Mouse (Mus musculus) forebrain, embryonic 11.5 days (tissue): ENCODE results near the gene Gm527. TPM values are rescaled to one million over a fixed set of nuclear protein-coding genes. Genes with fewer than 3 reads are reported as not detected.

ENCODE experiments used
- ATAC-seq: fragments of 200-750 bp; cut with Nextera tagmentation; replicated peaks from 2 replicates; pipeline ENCODE4 v1.8.0; 2017; ENCODE audit warnings: moderate TSS enrichment; ENCODE audit not compliant: low FRiP score
- DNase-seq: peaks from one replicate; pipeline ENCODE4 v3.0.0-alpha.2; 2017; ENCODE audit warnings: low spot score
- H3K27ac ChIP-seq: fragments of 300-500 bp; sonication (generic); 2 replicates; pipeline ENCODE4 v1.5.1; 2014; ENCODE audit warnings: low read depth, low read length
- H3K27me3 ChIP-seq: fragments of 300-500 bp; sonication (generic); 2 replicates; pipeline ENCODE4 v1.6.1; 2014; ENCODE audit warnings: mild to moderate bottlenecking, low read length, mixed read lengths; ENCODE audit not compliant: control insufficient read depth, insufficient read depth
- H3K36me3 ChIP-seq: fragments of 300-500 bp; sonication (generic); 2 replicates; pipeline ENCODE4 v1.6.1; 2014; ENCODE audit warnings: mild to moderate bottlenecking, low read length, moderate library complexity, mixed read lengths; ENCODE audit not compliant: control insufficient read depth, insufficient read depth
- H3K4me1 ChIP-seq: fragments of 300-500 bp; sonication (generic); replicated peaks from 2 replicates; pipeline ENCODE4 v1.6.1; 2014; ENCODE audit warnings: low read length, mixed read lengths; ENCODE audit not compliant: control insufficient read depth, insufficient read depth
- H3K4me2 ChIP-seq: fragments of 300-500 bp; sonication (generic); 2 replicates; pipeline ENCODE4 v1.6.1; 2014; ENCODE audit warnings: low read depth, mild to moderate bottlenecking, low read length, moderate library complexity, mixed read lengths; ENCODE audit not compliant: severe bottlenecking
- H3K4me3 ChIP-seq: fragments of 300-500 bp; sonication (generic); 2 replicates; pipeline ENCODE4 v1.5.1; 2014; ENCODE audit warnings: low read depth, low read length
- H3K9ac ChIP-seq: fragments of 300-500 bp; sonication (generic); 2 replicates; pipeline ENCODE4 v1.6.1; 2014; ENCODE audit warnings: low read length
- H3K9me3 ChIP-seq: fragments of 300-500 bp; sonication (generic); 2 replicates; pipeline ENCODE4 v1.6.1; 2016; ENCODE audit warnings: low read length, mixed read lengths; ENCODE audit not compliant: control insufficient read depth
- WGBS: fragments of 180-500 bp; shearing (Covaris S2); extraction: QIAGEN DNeasy Blood & Tissue Kit; methylation state at CpG from one replicate; pipeline ENCODE4 v1.1.7; 2014; 5-methylcytosine and 5-hydroxymethylcytosine counted together
- polyA plus RNA-seq: library from polyadenylated mRNA; unstranded; fragments of >200 nt; fragmentation: Nextera tagmentation; extraction: Ambion mirVana; gene quantifications from 2 replicates; pipeline ENCODE4 v1.2.1, GENCODE M21; 2014

The Gm527 gene
- polyA plus RNA-seq, 1 experiment from 2014 or later = 2.3 TPM

DNA sequence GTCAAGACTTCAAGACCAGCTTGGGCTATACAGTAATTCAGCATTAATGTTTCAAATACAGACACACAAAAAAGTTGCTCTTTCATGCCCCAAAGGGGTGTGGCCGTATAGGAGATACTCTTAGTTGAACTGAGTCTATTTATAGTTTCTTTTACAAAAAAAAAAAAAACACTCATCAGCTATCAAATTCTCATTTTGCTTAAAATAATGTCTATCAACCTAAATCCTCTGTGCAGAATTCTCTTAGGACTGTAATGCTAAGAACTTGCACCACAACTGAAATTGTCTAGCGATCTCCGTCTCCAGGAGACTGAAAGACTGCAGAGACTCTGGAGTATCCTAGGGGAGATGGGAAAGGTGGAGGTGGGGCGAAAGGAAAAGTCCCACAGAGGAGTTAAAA, 46.9 kb downstream of the Gm527 start:
- no peak for ATAC-seq
- Histone ChIP-seq H3K36me3 (no peaks in the 10 kb centered on the region), H3K27ac (no peak overlapping the region), H3K9ac (peak overlapping the region; percentile 50), H3K4me2 (peak overlapping the region; percentile 79), H3K27me3 (no peaks in the 10 kb centered on the region), H3K4me1 (0 out of 2 replicates have a peak, but pooled peaks cover 2% of the 10 kb centered on the region), H3K9me3 (no peaks in the 10 kb centered on the region), H3K4me3 (peak overlapping the region; percentile 81)
- no peak for DNase-seq
- WGBS = 22% methylated on average over 4 of the region's 4 CpGs

DNA sequence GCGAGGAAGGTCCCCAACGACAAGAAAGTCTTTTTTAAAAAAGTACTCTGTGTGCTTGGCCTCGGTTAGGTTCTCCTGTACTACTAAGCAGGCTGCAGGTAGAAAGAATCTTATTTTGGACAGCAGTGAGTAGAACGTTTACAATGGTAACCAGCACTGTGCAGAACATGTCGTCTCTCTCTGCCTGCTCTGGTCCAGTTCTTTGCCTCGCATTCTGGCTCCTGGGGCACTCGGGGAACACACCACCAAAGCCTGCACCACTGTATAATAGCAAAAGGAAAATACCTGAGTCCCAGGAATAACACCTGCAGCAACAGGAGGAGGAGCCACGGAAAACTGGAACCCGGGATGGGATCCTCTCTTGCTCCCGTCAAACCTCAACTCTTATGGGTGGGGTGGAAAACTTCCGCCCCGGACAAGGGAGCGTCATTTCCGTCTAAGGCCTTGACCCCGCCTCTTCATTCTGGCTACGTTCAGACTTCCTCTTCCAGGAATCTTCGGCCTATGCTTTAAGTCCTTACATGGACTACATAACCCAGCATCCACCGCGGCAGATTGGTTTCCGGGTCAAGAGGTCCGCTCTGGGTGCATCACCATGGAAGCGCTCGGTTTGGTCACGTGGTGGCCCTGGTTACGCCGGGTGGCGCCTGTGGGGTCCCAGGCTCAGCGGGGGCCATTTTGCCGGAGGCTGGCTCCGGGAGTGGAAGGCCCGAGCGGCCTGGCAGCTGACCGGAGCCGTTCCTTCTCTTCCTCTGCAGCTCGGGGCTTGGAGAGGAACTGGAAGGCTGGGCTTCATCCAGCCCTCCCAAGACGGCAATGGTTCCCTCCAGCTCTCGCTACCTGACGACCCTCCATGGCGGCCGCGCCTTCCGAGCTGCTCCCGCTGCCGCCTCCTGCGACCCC, 47.7 kb downstream of the Gm527 start, which contains the start of the genes Klhl28 and Togaram1:
TSS of gene Klhl28 (minus strand) at position 411 of the 903 bp plus-strand sequence.
TSS of gene Togaram1 (plus strand) at position 681 of the 903 bp plus-strand sequence.
- peak; percentile 99 for ATAC-seq
- Histone ChIP-seq H3K9ac (peak within 1 kb of the TSS; percentile 88), H3K27ac (peak within 1 kb of the TSS; percentile 74), H3K4me1 (0 out of 2 replicates have a peak, but pooled peaks cover 2% of the 10 kb centered on the region), H3K4me3 (peak within 1 kb of the TSS; percentile 81), H3K4me2 (peak within 1 kb of the TSS; percentile 86), H3K36me3 (no peaks in the 10 kb centered on the region), H3K27me3 (no peaks in the 10 kb centered on the region), H3K9me3 (no peaks in the 10 kb centered on the region)
- DNase-seq = peak; percentile 99
- WGBS = under 1% methylated on average over 44 of the region's 45 CpGs

DNA sequence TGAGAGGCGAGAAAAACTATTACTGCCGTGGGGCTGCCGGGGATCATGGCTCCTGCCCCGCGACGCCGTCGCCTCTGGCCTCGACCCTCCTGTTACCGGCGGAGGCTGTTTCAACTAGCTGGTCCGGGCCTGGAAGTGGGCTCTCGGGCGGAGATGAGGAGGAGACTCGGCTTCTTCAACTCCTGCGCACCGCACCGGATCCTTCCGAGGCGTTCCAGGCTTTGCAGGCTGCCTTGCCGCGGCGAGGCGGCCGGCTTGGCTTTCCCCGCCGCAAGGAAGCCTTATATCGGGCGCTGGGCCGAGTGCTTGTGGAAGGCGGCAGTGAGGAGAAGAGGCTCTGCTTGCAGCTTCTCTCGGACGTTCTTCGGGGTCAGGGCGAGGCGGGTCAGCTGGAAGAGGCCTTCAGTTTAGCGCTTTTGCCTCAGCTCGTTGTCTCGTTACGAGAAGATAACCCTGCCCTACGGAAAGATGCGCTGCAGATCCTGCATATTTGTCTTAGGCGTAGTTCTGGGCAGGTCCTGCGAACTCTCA, 48.5 kb downstream of the Gm527 start:
- Histone ChIP-seq H3K9me3 (no peaks in the 10 kb centered on the region), H3K4me2 (peak overlapping the region; percentile 86), H3K9ac (peak overlapping the region; percentile 88), H3K27ac (peak overlapping the region; percentile 74), H3K4me1 (0 out of 2 replicates have a peak, but pooled peaks cover 2% of the 10 kb centered on the region), H3K36me3 (no peaks in the 10 kb centered on the region), H3K4me3 (peak overlapping the region; percentile 81), H3K27me3 (no peaks in the 10 kb centered on the region)
- under 1% methylated on average over 44 of the region's 44 CpGs for whole genome bisulfite sequencing
- ATAC-seq = no peak; the same call in 1 of the 2 replicates
- no peak for DNase-seq

DNA sequence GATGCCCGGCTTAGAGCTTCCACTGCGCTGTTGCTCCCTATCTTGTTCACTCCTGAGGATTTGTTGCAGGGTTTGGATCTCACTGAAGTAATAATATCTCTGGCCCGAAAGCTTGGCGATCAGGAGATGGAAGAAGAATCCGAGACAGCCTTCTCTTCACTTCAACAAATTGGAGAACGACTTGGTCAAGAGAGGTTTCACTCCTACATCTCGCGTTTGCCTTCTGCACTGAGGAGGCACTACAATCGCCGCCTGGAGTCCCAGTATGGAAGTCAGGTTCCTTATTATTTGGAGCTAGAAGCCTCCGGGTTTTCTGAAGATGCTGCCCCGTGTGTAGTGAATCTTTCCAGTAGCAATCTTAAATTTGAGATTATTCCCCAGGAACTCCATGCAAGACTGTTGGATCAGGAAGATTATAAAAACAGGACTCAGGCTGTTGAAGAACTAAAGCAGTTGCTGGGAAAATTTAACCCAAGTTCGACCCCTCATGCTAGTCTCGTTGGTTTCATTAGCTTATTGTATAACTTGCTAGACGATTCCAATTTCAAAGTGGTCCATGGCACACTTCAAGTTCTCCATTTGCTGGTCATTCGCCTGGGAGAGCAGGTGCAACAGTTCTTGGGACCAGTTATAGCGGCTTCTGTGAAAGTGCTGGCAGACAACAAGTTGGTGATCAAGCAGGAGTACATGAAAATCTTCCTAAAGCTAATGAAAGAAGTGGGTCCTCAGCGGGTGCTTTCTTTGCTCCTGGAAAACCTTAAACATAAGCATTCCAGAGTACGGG, 49.1 kb downstream of the Gm527 start:
- DNase-seq (peak; percentile 45), ATAC-seq (no peak)
- 5% methylated on average over 19 of the region's 19 CpGs for WGBS
- Histone ChIP-seq H3K9me3 (no peaks in the 10 kb centered on the region), H3K4me1 (0 out of 2 replicates have a peak, but pooled peaks cover 2% of the 10 kb centered on the region), H3K4me3 (peak overlapping the region; percentile 81), H3K36me3 (no peaks in the 10 kb centered on the region), H3K4me2 (peak overlapping the region; percentile 86), H3K9ac (peak overlapping the region; percentile 88), H3K27ac (no peak overlapping the region), H3K27me3 (no peaks in the 10 kb centered on the region)

DNA sequence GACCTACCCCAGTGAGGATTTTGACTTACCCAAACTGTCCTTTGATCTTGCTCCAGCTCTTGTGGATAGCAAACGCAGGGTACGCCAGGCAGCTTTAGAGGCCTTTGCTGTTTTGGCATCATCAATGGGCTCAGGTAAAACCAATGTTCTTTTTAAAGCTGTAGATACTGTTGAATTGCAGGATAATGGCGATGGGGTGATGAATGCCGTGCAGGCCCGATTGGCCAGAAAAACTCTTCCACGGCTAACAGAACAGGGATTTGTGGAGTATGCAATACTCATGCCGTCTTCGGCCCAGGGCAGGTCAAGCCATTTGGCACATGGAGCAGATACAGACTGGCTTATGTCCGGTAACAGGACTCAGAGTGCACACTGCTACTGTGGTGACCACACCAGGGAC, 49.8 kb downstream of the Gm527 start:
- ATAC-seq (no peak), DNase-seq (peak; percentile 47)
- peak overlapping the region; percentile 81 for H3K4me3 ChIP-seq
- no peaks in the 10 kb centered on the region for H3K27me3 ChIP-seq
- WGBS = 2% methylated on average over 9 of the region's 9 CpGs
- no peaks in the 10 kb centered on the region for H3K36me3 ChIP-seq
- H3K9me3 ChIP-seq = no peaks in the 10 kb centered on the region
- 0 out of 2 replicates have a peak, but pooled peaks cover 2% of the 10 kb centered on the region for H3K4me1 ChIP-seq
- peak overlapping the region; percentile 86 for H3K4me2 ChIP-seq
- peak overlapping the region; percentile 88 for H3K9ac ChIP-seq
- no peak overlapping the region for H3K27ac ChIP-seq

DNA sequence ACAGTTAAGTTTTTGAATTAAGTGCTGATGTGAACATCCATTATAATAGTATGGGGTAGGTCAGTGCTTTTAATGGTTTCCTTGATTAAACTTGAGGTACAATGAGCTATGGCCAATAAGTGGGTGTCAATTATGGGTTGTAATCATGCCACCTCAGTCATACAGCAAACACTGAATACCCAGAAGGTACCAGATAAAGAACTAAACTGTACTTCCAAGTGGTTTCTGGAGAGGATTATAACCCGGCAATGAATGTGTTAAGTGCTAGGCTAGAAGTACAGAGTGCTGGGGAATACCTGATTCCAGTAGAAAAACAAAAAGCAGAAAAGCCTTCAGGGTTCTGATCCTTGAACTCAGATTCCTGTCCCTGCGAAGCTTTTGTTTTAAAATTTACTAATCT, 50.4 kb downstream of the Gm527 start:
- 7% methylated on average over 2 of the region's 2 CpGs for WGBS
- Histone ChIP-seq H3K4me2 (peak overlapping the region; percentile 86), H3K9me3 (no peaks in the 10 kb centered on the region), H3K27me3 (no peaks in the 10 kb centered on the region), H3K36me3 (no peaks in the 10 kb centered on the region; the same call in 1 of the 2 replicates), H3K4me1 (0 out of 2 replicates have a peak, but pooled peaks cover 2% of the 10 kb centered on the region), H3K9ac (peak overlapping the region; percentile 88), H3K27ac (no peak overlapping the region), H3K4me3 (peak overlapping the region; percentile 81)
- DNase-seq = no peak
- ATAC-seq = no peak

DNA sequence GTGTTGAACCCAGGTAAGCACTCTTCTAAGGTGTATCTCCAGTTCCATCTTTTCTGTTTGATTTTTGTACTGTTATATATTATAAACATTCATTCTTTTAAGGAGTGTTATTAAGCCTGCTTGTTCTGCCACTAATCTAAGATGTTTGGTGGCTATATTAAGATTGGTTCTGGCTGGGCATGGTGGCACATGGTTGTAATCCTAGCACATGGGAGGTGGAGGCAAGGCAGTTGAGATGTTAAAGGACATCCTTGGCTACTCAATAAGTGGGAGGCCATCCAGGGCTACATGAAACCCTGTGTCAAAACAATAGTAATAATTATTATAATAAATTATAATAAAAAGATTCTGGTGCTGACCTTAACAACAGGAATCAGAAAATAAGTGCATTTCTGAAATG, 53.7 kb downstream of the Gm527 start:
- H3K4me2 ChIP-seq = no peak overlapping the region
- DNase-seq = no peak
- no peaks in the 10 kb centered on the region for H3K9me3 ChIP-seq
- ATAC-seq = no peak
- no peaks in the 10 kb centered on the region for H3K4me1 ChIP-seq
- H3K36me3 ChIP-seq = no peaks in the 10 kb centered on the region; the same call in 1 of the 2 replicates
- no peak overlapping the region for H3K4me3 ChIP-seq
- H3K9ac ChIP-seq = no peak overlapping the region
- no peaks in the 10 kb centered on the region for H3K27me3 ChIP-seq
- no peak overlapping the region for H3K27ac ChIP-seq

DNA sequence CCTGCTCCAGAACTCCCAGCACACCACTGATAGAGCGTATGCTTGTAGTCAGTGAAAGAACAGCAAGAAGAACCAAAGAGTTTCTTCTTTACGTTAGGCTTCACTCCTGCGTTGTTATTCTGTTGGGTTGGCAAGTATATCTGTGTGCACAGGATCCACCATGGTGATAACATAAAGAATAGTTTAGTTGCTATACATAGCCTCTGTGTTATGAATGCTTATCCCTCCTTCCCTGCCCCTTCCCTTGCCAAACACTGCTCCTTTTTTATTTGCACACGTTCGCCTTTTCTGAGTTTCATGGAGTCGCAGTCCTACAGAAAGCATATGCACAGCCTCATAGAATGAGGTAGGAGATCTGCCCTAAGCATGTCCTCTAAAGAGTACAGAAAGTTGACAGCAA, 54.4 kb downstream of the Gm527 start:
- no peak overlapping the region for H3K9ac ChIP-seq
- no peaks in the 10 kb centered on the region for H3K4me1 ChIP-seq
- H3K27ac ChIP-seq = no peak overlapping the region
- 85% methylated on average over 6 of the region's 6 CpGs for WGBS
- ATAC-seq (no peak), DNase-seq (no peak)
- H3K4me2 ChIP-seq = no peak overlapping the region
- H3K27me3 ChIP-seq = no peaks in the 10 kb centered on the region
- H3K9me3 ChIP-seq = no peaks in the 10 kb centered on the region
- no peak overlapping the region for H3K4me3 ChIP-seq
- no peaks in the 10 kb centered on the region; the same call in 1 of the 2 replicates for H3K36me3 ChIP-seq
